Comparison of ENCODE assay signal across 20 mouse cellular contexts in genomic region chr15:62889798-62890197, GRCm38 (mm10).
A peak's percentile ranks its signal among the peaks of the same experiment; 100 is the strongest.
DNase-seq lines count a peak whose midpoint lies in the region; TF ChIP-seq lines count a peak whose summit lies in the region.
"Had no signal": no experiment of that assay in that cellular context is flagged by ENCODE, and none has a peak within 500 bp of the region (broad histone marks: within the 10 kb centered on the region; RNA-seq: fewer than 3 reads in every experiment).

No protein-coding gene starts in this region.

- DNase-seq in adrenal gland, adult 2 months, result peak; percentile 23
- DNase-seq in adrenal gland, postnatal 14 days, result no peak
- peak; percentile 77 for DNase-seq in NIH3T3 (ENCODE audit: low read depth)
- peak; percentile 23 for DNase-seq in fibroblast of lung, adult 2 months (ENCODE audit: low read depth)
- DNase-seq in thymus, adult 2 months, result no peak
- DNase-seq in embryonic facial prominence, embryonic 10.5 days (ENCODE audit: low spot score), result no peak
- no peak for DNase-seq in urinary bladder, postnatal 10 days (ENCODE audit: low spot score)
- DNase-seq in right cerebral cortex, postnatal 14 days, result no peak
- DNase-seq: adrenal gland, postnatal 36 days; cerebellum, adult 2 months; cerebellum, postnatal 10 days; gastrocnemius, postnatal 10 days; heart, adult 2 months; kidney, adult 2 months had no signal

- no peak for TF ChIP-seq CTCF in thymus, adult 2 months (IDR thresholded peaks at IDR 0.05; ENCODE audit: borderline replicate concordance, control insufficient read depth, extremely low read depth, insufficient read depth, low read length, poor library complexity)

- no peak overlapping the region for H3K27ac ChIP-seq in thymus, adult 2 months (ENCODE audit: control insufficient read depth, insufficient read depth, low read length)
- H3K27ac ChIP-seq in embryonic facial prominence, embryonic 10.5 days (replicated peaks), result no peak overlapping the region
- H3K27ac ChIP-seq: embryonic facial prominence, embryonic 13.5 days; forebrain, embryonic 15.5 days; heart, adult 2 months; hindbrain, embryonic 10.5 days; hindbrain, embryonic 14.5 days; intestine, embryonic 15.5 days had no signal

- H3K4me3 ChIP-seq in thymus, adult 2 months (ENCODE audit: control insufficient read depth, insufficient read depth, low read length), result no peak overlapping the region
- H3K4me3 ChIP-seq in embryonic facial prominence, embryonic 10.5 days, result no peak overlapping the region
- H3K4me3 ChIP-seq: embryonic facial prominence, embryonic 13.5 days; forebrain, embryonic 15.5 days; heart, adult 2 months; hindbrain, embryonic 10.5 days; intestine, embryonic 15.5 days had no signal

- no peaks in the 10 kb centered on the region for H3K4me1 ChIP-seq in thymus, adult 2 months (replicated peaks; ENCODE audit: control insufficient read depth, insufficient read depth, low read length)
- no peaks in the 10 kb centered on the region for H3K4me1 ChIP-seq in embryonic facial prominence, embryonic 10.5 days
- H3K4me1 ChIP-seq: embryonic facial prominence, embryonic 13.5 days; forebrain, embryonic 15.5 days; hindbrain, embryonic 10.5 days; intestine, embryonic 15.5 days had no signal

- H3K27me3 ChIP-seq in thymus, adult 2 months (ENCODE audit: control insufficient read depth, insufficient read depth, low read length), result no peaks in the 10 kb centered on the region
- H3K27me3 ChIP-seq in embryonic facial prominence, embryonic 10.5 days (replicated peaks; ENCODE audit: low read depth, poor library complexity, severe bottlenecking), result no peaks in the 10 kb centered on the region
- H3K27me3 ChIP-seq: embryonic facial prominence, embryonic 13.5 days; forebrain, embryonic 15.5 days; intestine, embryonic 15.5 days had no signal

- H3K9me3 ChIP-seq in embryonic facial prominence, embryonic 10.5 days, result no peaks in the 10 kb centered on the region
- H3K9me3 ChIP-seq: embryonic facial prominence, embryonic 13.5 days; forebrain, embryonic 15.5 days; G1E; hindbrain, embryonic 10.5 days; intestine, embryonic 15.5 days had no signal

- 94% methylated on average over 4 of the region's 4 CpGs for WGBS in thymus, adult 2 months
- WGBS in embryonic facial prominence, embryonic 10.5 days, result 92% methylated on average over 4 of the region's 4 CpGs

- TF ChIP-seq POLR2A in thymus, adult 2 months (IDR thresholded peaks at IDR 0.05; ENCODE audit: control insufficient read depth, extremely low read depth, insufficient read depth, low read length, poor library complexity), result no peak

- no peaks in the 10 kb centered on the region for H3K36me3 ChIP-seq in thymus, adult 2 months (ENCODE audit: control insufficient read depth, insufficient read depth, low read length)
- no peaks in the 10 kb centered on the region for H3K36me3 ChIP-seq in embryonic facial prominence, embryonic 10.5 days (replicated peaks)
- H3K36me3 ChIP-seq: embryonic facial prominence, embryonic 13.5 days; forebrain, embryonic 15.5 days; G1E; hindbrain, embryonic 10.5 days; intestine, embryonic 15.5 days had no signal

Comparison
In these comparisons a context has a peak if more than half of its experiments do, and no peak if none do; other contexts are left out.
1. DNase-seq: peak in adrenal gland, adult 2 months (single experiment), NIH3T3 (single experiment) and fibroblast of lung, adult 2 months (single experiment); none in adrenal gland, postnatal 14 days (single experiment), thymus, adult 2 months (single experiment), embryonic facial prominence, embryonic 10.5 days (single experiment), urinary bladder, postnatal 10 days (single experiment) and right cerebral cortex, postnatal 14 days (single experiment).